Mouse (Mus musculus) megakaryocyte, embryonic 14.5 days (primary cell): Measurements from ENCODE around the gene Plekha4. TPM values are rescaled to one million over a fixed set of nuclear protein-coding genes. Genes with fewer than 3 reads are reported as not detected.

ENCODE experiments used
- H3K27me3 ChIP-seq: replicated peaks from 2 replicates; pipeline ENCODE3; 2012; ENCODE audit warnings: inconsistent platforms
- H3K36me3 ChIP-seq: replicated peaks from 2 replicates; pipeline ENCODE3; 2012; ENCODE audit warnings: low read length, inconsistent platforms, mixed read lengths
- H3K4me1 ChIP-seq: 2 replicates; pipeline ENCODE4 v1.6.1; 2012; ENCODE audit warnings: inconsistent platforms
- H3K4me3 ChIP-seq: replicated peaks from 2 replicates; pipeline ENCODE3; 2012; ENCODE audit warnings: moderate library complexity, mild to moderate bottlenecking, inconsistent platforms
- H3K9me3 ChIP-seq: 2 replicates; pipeline ENCODE4 v1.6.1; 2012; ENCODE audit warnings: inconsistent platforms
- FLI1 ChIP-seq: IDR thresholded peaks from 2 replicates; pipeline ENCODE4 v1.6.1; 2012; ENCODE audit warnings: low read length, inconsistent platforms, mixed read lengths
- GATA1 ChIP-seq: IDR thresholded peaks from 3 replicates; pipeline ENCODE4 v1.6.1; 2012; ENCODE audit warnings: mixed read lengths, low read length, inconsistent platforms, borderline replicate concordance
- polyA plus RNA-seq: library from polyadenylated mRNA; stranded (reverse); fragments of >175 nt; gene quantifications from 2 replicates; pipeline ENCODE4 v1.2.3, GENCODE M21; 2012; ENCODE audit warnings: low replicate concordance; ENCODE audit not compliant: insufficient read depth

Gene Plekha4
- polyA plus RNA-seq, 1 experiment: 2.9 TPM

DNA sequence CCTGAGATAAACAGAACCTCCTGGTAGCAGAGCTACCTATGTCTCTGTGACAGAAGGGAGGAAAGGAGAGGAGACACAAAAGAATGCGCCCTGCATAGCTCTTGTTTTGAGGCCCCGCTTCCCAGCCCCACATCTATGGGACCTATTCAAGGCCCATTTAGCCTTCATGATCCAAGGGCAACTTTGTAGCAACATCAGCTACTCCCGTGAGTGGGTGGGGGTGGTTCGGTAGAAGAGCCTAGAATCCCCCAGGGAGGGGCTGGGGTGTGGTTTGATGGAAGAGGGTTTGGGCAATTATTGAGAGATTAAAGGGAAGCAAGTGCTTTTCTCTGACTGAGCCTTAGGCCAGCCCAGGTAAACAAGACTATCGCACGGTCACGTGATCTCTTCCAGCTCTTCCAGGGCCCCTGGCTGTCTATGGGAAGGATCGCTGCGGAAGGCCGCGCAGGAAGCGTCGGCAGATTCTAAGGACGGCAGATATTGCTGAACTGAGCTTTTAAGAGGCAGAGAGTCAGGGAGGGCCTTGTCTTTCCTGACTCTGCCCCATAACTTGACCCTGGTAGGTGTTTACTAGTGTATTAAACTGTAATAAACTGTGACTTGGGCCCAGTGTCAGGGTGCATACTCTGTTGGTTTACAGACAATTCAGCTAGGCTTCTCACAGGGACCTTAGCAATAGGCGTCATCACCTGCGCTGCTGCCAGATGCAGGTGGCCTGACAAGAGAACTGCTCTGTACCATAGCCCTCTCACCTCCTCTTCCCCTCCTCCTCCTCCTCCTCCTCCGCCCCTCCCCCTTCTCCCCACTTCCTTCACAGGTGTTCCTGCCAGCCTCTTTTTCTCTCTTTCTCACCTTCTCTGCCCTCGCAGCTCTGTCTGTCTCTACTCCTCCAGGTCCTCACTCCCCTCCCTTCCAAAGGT is 73.1 kb downstream of the Plekha4 start:
- TF ChIP-seq GATA1: no peak
- TF ChIP-seq FLI1: no peak
- H3K4me3 ChIP-seq: no peak overlapping the region
- H3K4me1 ChIP-seq: peaks cover 34% of the 10 kb centered on the region
- H3K27me3 ChIP-seq: peaks cover 36% of the 10 kb centered on the region
- no peaks in the 10 kb centered on the region for H3K9me3 ChIP-seq
- H3K36me3 ChIP-seq: no peaks in the 10 kb centered on the region

Other genes starting within 250 kb of the Plekha4 start
- not detected in 2 replicates for gene Slc6a21, start 248.8 kb upstream of the Plekha4 start, polyA plus RNA-seq
- gene Trpm4, start 192.6 kb upstream of the Plekha4 start, polyA plus RNA-seq: 7.6 TPM in 1 of 2 replicates, not detected in the other
- gene Hrc, start 191.0 kb upstream of the Plekha4 start, polyA plus RNA-seq: not detected in 2 replicates
- gene Ppfia3, start 159.3 kb upstream of the Plekha4 start, polyA plus RNA-seq: 0.79 TPM in 1 of 2 replicates, not detected in the other
- gene Lin7b, start 155.7 kb upstream of the Plekha4 start, polyA plus RNA-seq: 4.1 TPM in 1 of 2 replicates, not detected in the other
- 154 and 515 TPM in 2 replicates for gene Snrnp70, start 130.6 kb upstream of the Plekha4 start, polyA plus RNA-seq
- gene Kcna7, start 120.7 kb upstream of the Plekha4 start, polyA plus RNA-seq: not detected in 2 replicates
- gene Ntf5, start 112.6 kb upstream of the Plekha4 start, polyA plus RNA-seq: not detected in 2 replicates
- not detected in 2 replicates for gene Lhb, start 105.5 kb upstream of the Plekha4 start, polyA plus RNA-seq
- gene Gys1, start 91.5 kb upstream of the Plekha4 start, polyA plus RNA-seq: 33.8 and 44.5 TPM in 2 replicates
- gene Ruvbl2, start 88.2 kb upstream of the Plekha4 start, polyA plus RNA-seq: 90.5 and 244 TPM in 2 replicates
- gene Ftl1, start 66.4 kb upstream of the Plekha4 start, polyA plus RNA-seq: 24,502 and 30,989 TPM in 2 replicates
- gene Bax, start 59.4 kb upstream of the Plekha4 start, polyA plus RNA-seq: 502 and 597 TPM in 2 replicates
- gene Tulp2, start 44.5 kb upstream of the Plekha4 start, polyA plus RNA-seq: not detected in 2 replicates
- not detected in 2 replicates for gene Gm45808, start 39.5 kb upstream of the Plekha4 start, polyA plus RNA-seq
- gene Dhdh, start 37.5 kb upstream of the Plekha4 start, polyA plus RNA-seq: 0.23 and 0.70 TPM in 2 replicates
- gene Nucb1, start 15.9 kb upstream of the Plekha4 start, polyA plus RNA-seq: 504 and 892 TPM in 2 replicates
- gene Ppp1r15a, start 62 bp upstream of the Plekha4 start, polyA plus RNA-seq: 361 and 818 TPM in 2 replicates
- gene Hsd17b14, start 28.6 kb downstream of the Plekha4 start, polyA plus RNA-seq: 4.9 and 6.8 TPM in 2 replicates
- gene Bcat2, start 43.8 kb downstream of the Plekha4 start, polyA plus RNA-seq: 20.6 and 56.4 TPM in 2 replicates
- not detected in 2 replicates for gene Fgf21, start 89.2 kb downstream of the Plekha4 start, polyA plus RNA-seq
- gene Fut1, start 91.0 kb downstream of the Plekha4 start, polyA plus RNA-seq: 1.1 TPM in 1 of 2 replicates, not detected in the other
- not detected in 2 replicates for gene Izumo1, start 95.5 kb downstream of the Plekha4 start, polyA plus RNA-seq
- 0.36 TPM in 1 of 2 replicates, not detected in the other for gene Rasip1, start 101.2 kb downstream of the Plekha4 start, polyA plus RNA-seq
- not detected in 2 replicates for gene Mamstr, start 113.6 kb downstream of the Plekha4 start, polyA plus RNA-seq
- gene Fut2, start 140.1 kb downstream of the Plekha4 start, polyA plus RNA-seq: not detected in 2 replicates
- gene Ntn5, start 157.7 kb downstream of the Plekha4 start, polyA plus RNA-seq: not detected in 2 replicates
- not detected in 2 replicates for gene Sec1, start 168.1 kb downstream of the Plekha4 start, polyA plus RNA-seq
- 1.1 and 3.5 TPM in 2 replicates for gene Car11, start 173.5 kb downstream of the Plekha4 start, polyA plus RNA-seq
- gene Dbp, start 178.8 kb downstream of the Plekha4 start, polyA plus RNA-seq: 23.4 and 41.9 TPM in 2 replicates
- 10,199 and 14,647 TPM in 2 replicates for gene Rpl18, start 189.1 kb downstream of the Plekha4 start, polyA plus RNA-seq
- gene Sphk2, start 191.7 kb downstream of the Plekha4 start, polyA plus RNA-seq: 242 and 413 TPM in 2 replicates
- gene Fam83e, start 194.9 kb downstream of the Plekha4 start, polyA plus RNA-seq: not detected in 2 replicates
- not detected in 2 replicates for gene Spaca4, start 199.5 kb downstream of the Plekha4 start, polyA plus RNA-seq